Mouse (Mus musculus) retina, embryonic 14.5 days (tissue): ENCODE data around the gene Nrg4.
A peak's percentile ranks its signal among the peaks of the same experiment; 100 is the strongest.

Experiments
- DNase-seq: peaks from one replicate; pipeline ENCODE4 v3.0.0-alpha.2; 2015; ENCODE audit warnings: low spot score

Nrg4 gene

GRCm38 (mm10) chr9:55326515-55327233, at the start of gene Nrg4, which contains the start of gene Tmem266:
Nrg4 (minus strand) TSS chr9:55326844.
Tmem266 (plus strand) TSS chr9:55326913.
- peak; percentile 86 for DNase-seq

- DNase-seq, result no peak
Observed at GRCm38 (mm10) chr9:55371908-55372307, 45.3 kb upstream of the Nrg4 start.

GRCm38 (mm10) chr9:55368011-55368410, 41.4 kb upstream of the Nrg4 start:
- DNase-seq, result no peak

GRCm38 (mm10) chr9:55363707-55364106, 37.1 kb upstream of the Nrg4 start:
- no peak for DNase-seq

GRCm38 (mm10) chr9:55361969-55362368, 35.3 kb upstream of the Nrg4 start:
- no peak for DNase-seq

GRCm38 (mm10) chr9:55360861-55361260, 34.2 kb upstream of the Nrg4 start:
- no peak for DNase-seq

GRCm38 (mm10) chr9:55360372-55360771, 33.7 kb upstream of the Nrg4 start:
- no peak for DNase-seq

GRCm38 (mm10) chr9:55357164-55357563, 30.5 kb upstream of the Nrg4 start:
- no peak for DNase-seq

- DNase-seq, result peak; percentile 4
Observed at GRCm38 (mm10) chr9:55355270-55355834, 28.7 kb upstream of the Nrg4 start.

GRCm38 (mm10) chr9:55354686-55355085, 28.0 kb upstream of the Nrg4 start:
- DNase-seq, result no peak

GRCm38 (mm10) chr9:55348664-55349063, 22.0 kb upstream of the Nrg4 start:
- DNase-seq, result no peak

GRCm38 (mm10) chr9:55345332-55345731, 18.7 kb upstream of the Nrg4 start:
- DNase-seq, result no peak

- no peak for DNase-seq
Observed at GRCm38 (mm10) chr9:55344165-55344564, 17.5 kb upstream of the Nrg4 start.

- DNase-seq, result peak; percentile 41
Observed at GRCm38 (mm10) chr9:55332949-55333348, 6.3 kb upstream of the Nrg4 start.

GRCm38 (mm10) chr9:55332476-55332875, 5.8 kb upstream of the Nrg4 start:
- DNase-seq, result no peak

GRCm38 (mm10) chr9:55329401-55329800, 2.8 kb upstream of the Nrg4 start:
- DNase-seq, result no peak

- peak; percentile 18 for DNase-seq
Observed at GRCm38 (mm10) chr9:55328151-55328918, 1.7 kb upstream of the Nrg4 start.

- DNase-seq, result no peak
Observed at GRCm38 (mm10) chr9:55327234-55327615, 581 bp upstream of the Nrg4 start.

- DNase-seq, result peak; percentile 60
Observed at GRCm38 (mm10) chr9:55325564-55326514, 805 bp downstream of the Nrg4 start.

GRCm38 (mm10) chr9:55325061-55325460, 1.6 kb downstream of the Nrg4 start:
- peak; percentile 92 for DNase-seq

GRCm38 (mm10) chr9:55324516-55324915, 2.1 kb downstream of the Nrg4 start:
- peak; percentile 39 for DNase-seq

- DNase-seq, result no peak
Observed at GRCm38 (mm10) chr9:55324085-55324484, 2.6 kb downstream of the Nrg4 start.
